Mouse (Mus musculus): ENCODE results near the gene Cadm1.

The Cadm1 gene

GRCm38 (mm10) chr9:47829204-47829603 lies 299.2 kb downstream of the Cadm1 start:
- no peak for DNase-seq

GRCm38 (mm10) chr9:47829846-47830245 lies 299.9 kb downstream of the Cadm1 start:
- DNase-seq: no peak

- DNase-seq: no peak
These were observed 301.4 kb downstream of the Cadm1 start for GRCm38 (mm10) chr9:47831412-47831811.

- DNase-seq: no peak
These were observed 308.2 kb downstream of the Cadm1 start for GRCm38 (mm10) chr9:47838170-47838569.

GRCm38 (mm10) chr9:47838890-47839691 lies 309.1 kb downstream of the Cadm1 start:
- DNase-seq: no peak

- no peak for DNase-seq
These were observed 309.7 kb downstream of the Cadm1 start for GRCm38 (mm10) chr9:47839692-47840025.

- DNase-seq: no peak
These were observed 313.4 kb downstream of the Cadm1 start for GRCm38 (mm10) chr9:47843328-47843727.

- no peak for DNase-seq
These were observed 316.3 kb downstream of the Cadm1 start for GRCm38 (mm10) chr9:47846275-47846674.

- DNase-seq: no peak
These were observed 317.0 kb downstream of the Cadm1 start for GRCm38 (mm10) chr9:47846926-47847325.

GRCm38 (mm10) chr9:47847797-47848196 lies 317.8 kb downstream of the Cadm1 start:
- no peak for DNase-seq

GRCm38 (mm10) chr9:47848745-47849144 lies 318.8 kb downstream of the Cadm1 start:
- no peak for DNase-seq

GRCm38 (mm10) chr9:47856311-47856710 lies 326.3 kb downstream of the Cadm1 start:
- DNase-seq: peak; percentile 12

GRCm38 (mm10) chr9:47857235-47857634 lies 327.3 kb downstream of the Cadm1 start:
- no peak for DNase-seq

- DNase-seq: no peak
These were observed 328.2 kb downstream of the Cadm1 start for GRCm38 (mm10) chr9:47858134-47858533.

GRCm38 (mm10) chr9:47858778-47859395 lies 328.9 kb downstream of the Cadm1 start:
- DNase-seq: no peak

- no peak for DNase-seq
These were observed 331.0 kb downstream of the Cadm1 start for GRCm38 (mm10) chr9:47860994-47861393.

- DNase-seq: no peak
These were observed 331.8 kb downstream of the Cadm1 start for GRCm38 (mm10) chr9:47861783-47862182.

GRCm38 (mm10) chr9:47866001-47866400 lies 336.0 kb downstream of the Cadm1 start:
- DNase-seq: no peak

- no peak for DNase-seq
These were observed 337.5 kb downstream of the Cadm1 start for GRCm38 (mm10) chr9:47867474-47867873.

GRCm38 (mm10) chr9:47869661-47870060 lies 339.7 kb downstream of the Cadm1 start:
- DNase-seq: no peak

- no peak for DNase-seq
These were observed 346.7 kb downstream of the Cadm1 start for GRCm38 (mm10) chr9:47876557-47877206.

GRCm38 (mm10) chr9:47880171-47880570 lies 350.2 kb downstream of the Cadm1 start:
- no peak for DNase-seq

- no peak for DNase-seq
These were observed 352.4 kb downstream of the Cadm1 start for GRCm38 (mm10) chr9:47882372-47882771.

GRCm38 (mm10) chr9:47891721-47892120 lies 361.7 kb downstream of the Cadm1 start:
- DNase-seq: no peak

Measured in kidney, adult 9 months (tissue).